Mouse (Mus musculus) testis, adult 2 months (tissue): ENCODE results near the gene Reps1. TPM values are rescaled to one million over a fixed set of nuclear protein-coding genes. Genes with fewer than 3 reads are reported as not detected.
A peak's percentile ranks its signal among the peaks of the same experiment; 100 is the strongest.
"Not testable (repeated sequence)": the region's sequence is repeated elsewhere in the genome, so short reads cannot be mapped to it uniquely, and the experiment has no call there.

Experiments
- H3K27ac ChIP-seq: fragments of 200-500 bp; 2 replicates; pipeline ENCODE4 v1.5.1; 2012; ENCODE audit warnings: low read depth, low read length; ENCODE audit not compliant: control insufficient read depth, insufficient read depth
- H3K27me3 ChIP-seq: fragments of 200-500 bp; 2 replicates; pipeline ENCODE4 v1.6.1; 2012; ENCODE audit warnings: mild to moderate bottlenecking, low read length, moderate library complexity; ENCODE audit not compliant: control insufficient read depth, insufficient read depth
- H3K36me3 ChIP-seq: fragments of 200-500 bp; 2 replicates; pipeline ENCODE4 v1.6.1; 2012; ENCODE audit warnings: mild to moderate bottlenecking, low read length; ENCODE audit not compliant: control insufficient read depth, insufficient read depth
- H3K4me1 ChIP-seq: fragments of 200-500 bp; 2 replicates; pipeline ENCODE4 v1.6.1; 2012; ENCODE audit warnings: low read length; ENCODE audit not compliant: control insufficient read depth, insufficient read depth
- H3K4me3 ChIP-seq: fragments of 200-500 bp; 2 replicates; pipeline ENCODE4 v1.5.1; 2012; ENCODE audit warnings: low read depth, mild to moderate bottlenecking, low read length, moderate library complexity, mixed read lengths; ENCODE audit not compliant: control insufficient read depth
- CTCF ChIP-seq: fragments of 200-500 bp; IDR thresholded peaks from 2 replicates; pipeline ENCODE4 v1.5.1; 2012; ENCODE audit warnings: low read depth, mild to moderate bottlenecking, inconsistent platforms, low read length, moderate library complexity; ENCODE audit not compliant: control insufficient read depth, insufficient read depth, insufficient replicate concordance
- POLR2A ChIP-seq: fragments of 200-500 bp; IDR thresholded peaks from 2 replicates; pipeline ENCODE4 v1.6.1; 2012; ENCODE audit warnings: low read depth, mild to moderate bottlenecking, inconsistent platforms, low read length, moderate library complexity; ENCODE audit not compliant: control insufficient read depth
- polyA plus RNA-seq: library from polyadenylated mRNA; depleted of rRNA; stranded (reverse); fragments of >200 nt; gene quantifications from 2 replicates; pipeline ENCODE4 v1.2.3, GENCODE M21; 2012

Gene Reps1
- polyA plus RNA-seq, 1 experiment = 52.8 TPM

- TF ChIP-seq POLR2A (no peak), CTCF (peak; percentile 4; the same call in 1 of the 2 replicates)
Measured at GRCm38 (mm10) chr10:18107471-18107870, 51.8 kb downstream of the Reps1 start.

GRCm38 (mm10) chr10:18110940-18111339 lies 55.3 kb downstream of the Reps1 start:
- no peaks in the 10 kb centered on the region for H3K27me3 ChIP-seq
- no peak overlapping the region for H3K4me3 ChIP-seq
- H3K36me3 ChIP-seq = no peaks in the 10 kb centered on the region; the same call in 1 of the 2 replicates
- no peak overlapping the region for H3K27ac ChIP-seq
- H3K4me1 ChIP-seq = no peaks in the 10 kb centered on the region
- TF ChIP-seq CTCF (no peak), POLR2A (no peak)

More at GRCm38 (mm10) chr10:18107471-18107870, 51.8 kb downstream of the Reps1 start:
- no peak overlapping the region for H3K4me3 ChIP-seq
- H3K4me1 ChIP-seq = no peaks in the 10 kb centered on the region
- H3K27ac ChIP-seq = no peak overlapping the region
- H3K27me3 ChIP-seq = no peaks in the 10 kb centered on the region
- H3K36me3 ChIP-seq = no peaks in the 10 kb centered on the region

- Histone ChIP-seq H3K4me1 (no peaks in the 10 kb centered on the region), H3K27me3 (no peaks in the 10 kb centered on the region), H3K27ac (no peak overlapping the region), H3K4me3 (no peak overlapping the region), H3K36me3 (no peaks in the 10 kb centered on the region; the same call in 1 of the 2 replicates)
- no peak for TF ChIP-seq CTCF
- TF ChIP-seq POLR2A = no peak
Measured at GRCm38 (mm10) chr10:18113473-18114093, 57.9 kb downstream of the Reps1 start.

GRCm38 (mm10) chr10:18118336-18118735 lies 62.7 kb downstream of the Reps1 start:
- Histone ChIP-seq H3K36me3 (peaks cover 1% of the 10 kb centered on the region), H3K4me3 (no peak overlapping the region), H3K4me1 (no peaks in the 10 kb centered on the region), H3K27me3 (no peaks in the 10 kb centered on the region), H3K27ac (no peak overlapping the region)
- TF ChIP-seq POLR2A (no peak), CTCF (no peak)

- Histone ChIP-seq H3K36me3 (no peaks in the 10 kb centered on the region), H3K27ac (no peak overlapping the region), H3K27me3 (no peaks in the 10 kb centered on the region), H3K4me3 (no peak overlapping the region), H3K4me1 (no peaks in the 10 kb centered on the region)
- TF ChIP-seq CTCF (no peak), POLR2A (no peak)
Measured at GRCm38 (mm10) chr10:18130276-18130675, 74.6 kb downstream of the Reps1 start.

- no peaks in the 10 kb centered on the region for H3K27me3 ChIP-seq
- no peak overlapping the region for H3K27ac ChIP-seq
- no peaks in the 10 kb centered on the region for H3K4me1 ChIP-seq
- H3K4me3 ChIP-seq = no peak overlapping the region
- TF ChIP-seq CTCF (no peak), POLR2A (no peak)
- H3K36me3 ChIP-seq = no peaks in the 10 kb centered on the region
Measured at GRCm38 (mm10) chr10:18131666-18132650, 76.3 kb downstream of the Reps1 start.

GRCm38 (mm10) chr10:18138853-18139503 lies 83.3 kb downstream of the Reps1 start:
- H3K27me3 ChIP-seq, H3K27ac ChIP-seq, H3K4me3 ChIP-seq, H3K4me1 ChIP-seq, H3K36me3 ChIP-seq: not testable (repeated sequence)
